ENCODE assay signal across 12 mouse cellular contexts in the genomic region with DNA sequence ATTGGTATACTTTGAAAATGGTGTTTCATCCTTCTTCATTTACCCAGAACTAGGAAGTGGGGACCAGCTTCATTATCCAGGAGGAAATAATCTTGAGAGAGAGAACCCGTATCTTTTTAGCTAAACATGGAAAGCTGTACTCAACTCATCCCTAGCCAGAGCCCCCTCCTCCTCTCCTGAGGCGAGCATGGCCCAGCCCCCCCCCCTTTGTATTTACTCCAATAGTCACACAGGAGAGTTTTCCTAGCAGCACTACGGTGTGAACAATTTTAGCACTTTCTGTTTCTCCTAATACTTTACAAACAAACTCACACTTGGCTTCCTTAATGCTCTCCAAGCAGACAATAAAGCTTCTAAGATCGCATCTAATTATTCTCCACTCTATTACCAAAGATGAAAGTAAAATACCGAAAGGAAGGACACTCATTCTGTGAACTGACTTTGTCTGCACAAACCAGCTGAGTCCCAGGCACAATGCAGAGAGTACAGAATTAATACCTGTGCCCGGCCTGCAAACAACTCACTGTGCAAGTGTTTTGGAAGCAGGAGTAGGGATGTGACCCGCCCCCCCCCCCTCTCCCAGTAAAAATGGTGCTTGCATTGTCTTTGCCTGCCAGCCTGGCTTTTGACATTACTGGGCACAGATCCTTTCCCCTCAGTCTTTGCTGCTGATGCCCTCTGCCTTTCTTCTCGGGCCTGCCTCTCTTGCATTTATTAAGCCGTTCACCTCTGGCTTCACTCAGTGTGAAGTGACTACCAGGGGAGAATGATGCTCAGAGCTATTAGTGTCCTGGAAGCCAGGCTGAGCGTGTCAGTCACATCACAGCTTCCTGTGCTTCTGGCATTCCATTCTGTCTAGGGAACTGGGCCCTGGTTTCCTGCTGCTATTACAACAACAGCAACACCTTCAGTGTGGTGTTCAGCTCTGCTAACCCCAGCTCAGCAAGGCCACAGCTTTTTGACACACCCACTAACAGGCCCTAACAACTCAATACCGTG.
A peak's percentile ranks its signal among the peaks of the same experiment; 100 is the strongest.
DNase-seq lines count a peak whose midpoint lies in the region; ATAC-seq and TF ChIP-seq lines count a peak whose summit lies in the region.
"Had no signal": no experiment of that assay in that cellular context is flagged by ENCODE, and none has a peak within 500 bp of the region (broad histone marks: within the 10 kb centered on the region; RNA-seq: fewer than 3 reads in every experiment).

No protein-coding gene starts in this region.

- no peak for TF ChIP-seq POLR2A in lung, adult 2 months (IDR thresholded peaks at IDR 0.05; ENCODE audit: borderline replicate concordance, extremely low read depth, low read depth, low read length)
- no peak for TF ChIP-seq POLR2A in brain, embryonic 14.5 days (IDR thresholded peaks at IDR 0.05; ENCODE audit: borderline replicate concordance, extremely low read depth, insufficient read depth, insufficient read length, poor library complexity, severe bottlenecking)

- H3K27ac ChIP-seq in lung, postnatal 0 days (ENCODE audit: low read length) = no peak overlapping the region
- peak overlapping the region; percentile 53; the same call in 1 of the 2 replicates for H3K27ac ChIP-seq in hindbrain, embryonic 10.5 days
- 0 out of 2 replicates have a peak overlapping the region, but pooled peaks have one; percentile 5 for H3K27ac ChIP-seq in midbrain, embryonic 16.5 days (ENCODE audit: low read length)

- no peak for ATAC-seq in lung, postnatal 0 days
- peak; percentile 68 for ATAC-seq in midbrain, embryonic 16.5 days

- no peak for TF ChIP-seq CTCF in lung, postnatal 0 days (IDR thresholded peaks at IDR 0.05)
- no peak for TF ChIP-seq CTCF in lung, adult 2 months (IDR thresholded peaks at IDR 0.05; ENCODE audit: insufficient read depth, low read length)
- TF ChIP-seq CTCF in brain, embryonic 14.5 days (IDR thresholded peaks at IDR 0.05; ENCODE audit: borderline replicate concordance, extremely low read depth, insufficient read depth, insufficient read length) = no peak

- TF ChIP-seq EP300 in lung, postnatal 0 days (IDR thresholded peaks at IDR 0.05) = no peak

- WGBS in lung, postnatal 0 days = 38% methylated on average over 11 of the region's 11 CpGs
- WGBS in lung, adult 2 months = 35% methylated on average over 11 of the region's 11 CpGs
- WGBS in hindbrain, embryonic 10.5 days = 39% methylated on average over 11 of the region's 11 CpGs
- 10% methylated on average over 11 of the region's 11 CpGs for WGBS in midbrain, embryonic 16.5 days

- H3K4me2 ChIP-seq in lung, postnatal 0 days (replicated peaks; ENCODE audit: low read depth, low read length) = no peak overlapping the region
- H3K4me2 ChIP-seq in midbrain, embryonic 16.5 days (ENCODE audit: low read length) = no peak overlapping the region

- no peaks in the 10 kb centered on the region for H3K27me3 ChIP-seq in lung, postnatal 0 days (replicated peaks; ENCODE audit: insufficient read depth, low read length)
- H3K27me3 ChIP-seq in hindbrain, embryonic 10.5 days (ENCODE audit: insufficient read depth, poor library complexity, severe bottlenecking) = no peaks in the 10 kb centered on the region
- no peaks in the 10 kb centered on the region for H3K27me3 ChIP-seq in midbrain, embryonic 16.5 days (ENCODE audit: control insufficient read depth, insufficient read depth, low read depth, low read length)

- H3K4me3 ChIP-seq in lung, postnatal 0 days (ENCODE audit: low read depth, low read length) = no peak overlapping the region
- H3K4me3 ChIP-seq in lung, adult 2 months (replicated peaks; ENCODE audit: extremely low read depth, low read depth, low read length) = no peak overlapping the region
- H3K4me3 ChIP-seq in hindbrain, embryonic 10.5 days = no peak overlapping the region
- H3K4me3 ChIP-seq in midbrain, embryonic 16.5 days (ENCODE audit: low read depth, low read length) = no peak overlapping the region

- DNase-seq in lung, postnatal 0 days (ENCODE audit: low spot score) = peak; percentile 25
- DNase-seq in lung, adult 2 months = no peak
- peak; percentile 53 for DNase-seq in brain, embryonic 14.5 days (ENCODE audit: low read depth)
- peak; percentile 15 for DNase-seq in hindbrain, embryonic 10.5 days (ENCODE audit: low spot score)
- DNase-seq in frontal cortex, postnatal 14 days (ENCODE audit: low spot score in 2 of 2) = no peak
- no peak for DNase-seq in right cerebral cortex, postnatal 14 days
- DNase-seq: adrenal gland, postnatal 36 days; cerebellum, postnatal 25 days; heart, postnatal 14 days; kidney, postnatal 14 days; lung, adult 18-20 months had no signal

- H3K4me1 ChIP-seq in lung, postnatal 0 days (ENCODE audit: insufficient read depth, low read depth, low read length) = no peaks in the 10 kb centered on the region; the same call in 1 of the 2 replicates
- H3K4me1 ChIP-seq in lung, adult 2 months (ENCODE audit: control insufficient read depth, insufficient read depth, low read length) = no peaks in the 10 kb centered on the region
- peaks cover 17% of the 10 kb centered on the region for H3K4me1 ChIP-seq in hindbrain, embryonic 10.5 days (replicated peaks)
- peaks cover 15% of the 10 kb centered on the region for H3K4me1 ChIP-seq in midbrain, embryonic 16.5 days (ENCODE audit: control insufficient read depth, insufficient read depth, low read length)

- H3K36me3 ChIP-seq in lung, postnatal 0 days (ENCODE audit: insufficient read depth, low read length) = no peaks in the 10 kb centered on the region
- no peaks in the 10 kb centered on the region for H3K36me3 ChIP-seq in hindbrain, embryonic 10.5 days
- H3K36me3 ChIP-seq in midbrain, embryonic 16.5 days (ENCODE audit: control insufficient read depth, insufficient read depth, low read length) = no peaks in the 10 kb centered on the region

- H3K9ac ChIP-seq in lung, postnatal 0 days (replicated peaks; ENCODE audit: low read depth) = no peak overlapping the region
- H3K9ac ChIP-seq in midbrain, embryonic 16.5 days (ENCODE audit: low read depth, low read length) = no peak overlapping the region

- no peaks in the 10 kb centered on the region for H3K9me3 ChIP-seq in lung, postnatal 0 days (ENCODE audit: low read length)
- H3K9me3 ChIP-seq in hindbrain, embryonic 10.5 days = no peaks in the 10 kb centered on the region
- H3K9me3 ChIP-seq in midbrain, embryonic 16.5 days (replicated peaks; ENCODE audit: control insufficient read depth, low read length, poor library complexity, severe bottlenecking) = no peaks in the 10 kb centered on the region

Comparison
In these comparisons a context has a peak if more than half of its experiments do, and no peak if none do; other contexts are left out.
1. DNase-seq: peak in lung, postnatal 0 days (single experiment), brain, embryonic 14.5 days (single experiment) and hindbrain, embryonic 10.5 days (single experiment); none in lung, adult 2 months (single experiment), frontal cortex, postnatal 14 days (0 of 2) and right cerebral cortex, postnatal 14 days (single experiment).